Mouse (Mus musculus) gonadal fat pad, adult 2 months (tissue): ENCODE data around the gene Cldn24. TPM values are rescaled to one million over a fixed set of nuclear protein-coding genes. Genes with fewer than 3 reads are reported as not detected.

Source experiments
- DNase-seq: peaks from one replicate; pipeline ENCODE4 v3.0.0-alpha.2; 2012; ENCODE audit warnings: low read depth
- polyA plus RNA-seq: library from polyadenylated mRNA; depleted of rRNA; stranded (reverse); fragments of >200 nt; gene quantifications from 2 replicates; pipeline ENCODE4 v1.2.3, GENCODE M21; 2012; rRNA removed

The Cldn24 gene
- polyA plus RNA-seq, 1 experiment, result not detected

GRCm38 (mm10) chr8:47832616-47833015 lies 10.7 kb downstream of the Cldn24 start:
- no peak for DNase-seq

GRCm38 (mm10) chr8:47833944-47834343 lies 12.0 kb downstream of the Cldn24 start:
- no peak for DNase-seq

GRCm38 (mm10) chr8:47843063-47843462 lies 21.1 kb downstream of the Cldn24 start:
- no peak for DNase-seq

- no peak for DNase-seq
Observed at GRCm38 (mm10) chr8:47843651-47844050, 21.7 kb downstream of the Cldn24 start.

- no peak for DNase-seq
Observed at GRCm38 (mm10) chr8:47845956-47846355, 24.0 kb downstream of the Cldn24 start.

- no peak for DNase-seq
Observed at GRCm38 (mm10) chr8:47847161-47847560, 25.2 kb downstream of the Cldn24 start.

GRCm38 (mm10) chr8:47847931-47848330 lies 26.0 kb downstream of the Cldn24 start:
- DNase-seq, result no peak

- no peak for DNase-seq
Observed at GRCm38 (mm10) chr8:47849842-47850241, 27.9 kb downstream of the Cldn24 start.

GRCm38 (mm10) chr8:47851824-47852502 lies 30.0 kb downstream of the Cldn24 start:
- DNase-seq, result no peak

- DNase-seq, result no peak
Observed at GRCm38 (mm10) chr8:47852737-47853136, 30.8 kb downstream of the Cldn24 start.

- no peak for DNase-seq
Observed at GRCm38 (mm10) chr8:47853356-47853755, 31.4 kb downstream of the Cldn24 start.

GRCm38 (mm10) chr8:47859259-47859658 lies 37.3 kb downstream of the Cldn24 start:
- no peak for DNase-seq

- no peak for DNase-seq
Observed at GRCm38 (mm10) chr8:47866568-47866967, 44.6 kb downstream of the Cldn24 start.

- no peak for DNase-seq
Observed at GRCm38 (mm10) chr8:47867067-47867466, 45.1 kb downstream of the Cldn24 start.

Other genes with a start within 250 kb of the Cldn24 start
- gene Ing2, start 146.6 kb upstream of the Cldn24 start, polyA plus RNA-seq, result 4.8 and 7.1 TPM in 2 replicates
- 7.6 and 9.6 TPM in 2 replicates for gene Cdkn2aip, start 108.2 kb upstream of the Cldn24 start, polyA plus RNA-seq
- 8.3 and 16.3 TPM in 2 replicates for gene Cldn22, start 2.3 kb downstream of the Cldn24 start, polyA plus RNA-seq
- 9.1 and 9.7 TPM in 2 replicates for gene Wwc2, start 168.8 kb downstream of the Cldn24 start, polyA plus RNA-seq